Mouse (Mus musculus): ENCODE results near the gene Ywhae.
"Not testable (repeated sequence)": the region's sequence is repeated elsewhere in the genome, so short reads cannot be mapped to it uniquely, and the experiment has no call there.

Gene Ywhae

DNA sequence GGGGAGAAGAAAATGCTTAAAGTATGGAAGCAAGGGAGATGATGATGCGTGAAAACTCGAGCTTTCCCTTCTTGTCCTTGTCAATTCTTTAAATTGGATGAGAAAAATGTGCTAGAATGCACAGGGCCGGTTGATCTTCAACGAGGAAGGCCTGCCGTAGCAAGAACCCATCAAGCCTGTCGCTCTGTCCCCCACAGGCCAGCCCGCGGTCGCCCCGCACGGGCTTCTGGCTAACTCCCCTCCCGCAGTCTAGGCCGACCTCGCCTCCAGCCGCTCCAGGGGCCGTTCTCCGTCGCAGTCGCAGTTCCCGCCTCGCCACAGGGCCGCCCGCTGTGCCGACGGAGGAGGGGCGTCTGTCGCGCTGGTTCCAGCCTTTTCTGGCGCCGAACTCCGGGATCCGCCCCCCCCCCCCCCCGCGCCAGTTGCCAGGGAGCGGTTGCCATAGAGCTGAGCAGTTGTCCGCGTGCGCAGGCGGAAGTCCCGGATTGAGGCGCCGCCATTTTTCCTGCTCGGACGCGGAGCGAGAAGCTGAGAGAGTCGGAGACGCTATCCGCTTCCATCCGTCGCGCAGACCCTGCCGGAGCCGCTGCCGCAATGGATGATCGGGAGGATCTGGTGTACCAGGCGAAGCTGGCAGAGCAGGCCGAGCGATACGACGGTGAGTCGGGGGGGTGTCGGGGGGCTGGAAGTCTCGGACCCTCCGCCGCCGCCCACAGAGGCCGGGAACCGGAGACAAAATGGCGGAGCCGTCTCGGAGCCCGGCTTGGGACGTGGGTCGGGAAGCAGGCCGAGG lies at the start of gene Ywhae:
TSS of gene Ywhae (plus strand) at position 436 of the 793 bp plus-strand sequence.
- peak; percentile 93 to 96 for DNase-seq

DNA sequence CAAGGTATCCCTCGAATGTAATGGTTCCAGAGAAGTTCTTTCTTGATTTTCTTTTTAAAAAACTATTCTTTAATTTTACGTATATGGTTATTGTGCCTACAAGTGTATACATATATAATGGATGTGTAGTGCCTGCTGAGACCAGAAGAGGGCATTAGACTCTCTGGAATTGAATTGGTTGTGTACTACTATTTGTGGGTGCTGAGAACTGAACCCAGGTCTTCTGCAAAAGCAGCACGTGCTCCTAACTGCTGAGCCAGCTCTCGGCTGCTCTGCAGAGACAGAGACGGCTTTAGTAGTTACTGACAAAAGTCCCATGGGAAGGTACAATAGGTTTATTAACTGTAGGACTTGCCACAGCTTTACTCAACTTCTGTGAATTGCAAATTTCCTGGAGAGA lies 48.2 kb upstream of the Ywhae start:
- DNase-seq, result no peak

DNA sequence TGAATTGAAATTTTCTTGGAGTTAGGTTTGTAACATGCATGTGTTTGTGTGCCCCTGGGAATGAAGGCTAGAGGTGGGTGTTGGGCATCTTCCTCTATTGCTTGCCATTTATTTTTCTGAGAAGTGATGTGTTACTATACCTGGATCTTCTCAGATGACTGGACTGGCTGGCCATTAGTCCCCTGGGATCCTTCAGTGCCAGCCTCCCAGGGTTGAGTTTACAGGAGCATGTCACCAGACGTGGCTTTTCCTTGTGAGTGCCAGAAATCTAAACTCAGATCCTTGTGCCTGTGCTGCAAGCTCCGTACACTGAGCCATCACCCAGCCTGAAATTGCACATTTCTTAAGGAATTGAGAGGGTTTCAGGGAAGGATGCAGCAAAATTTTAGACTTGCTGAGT lies 47.7 kb upstream of the Ywhae start:
- no peak for DNase-seq

DNA sequence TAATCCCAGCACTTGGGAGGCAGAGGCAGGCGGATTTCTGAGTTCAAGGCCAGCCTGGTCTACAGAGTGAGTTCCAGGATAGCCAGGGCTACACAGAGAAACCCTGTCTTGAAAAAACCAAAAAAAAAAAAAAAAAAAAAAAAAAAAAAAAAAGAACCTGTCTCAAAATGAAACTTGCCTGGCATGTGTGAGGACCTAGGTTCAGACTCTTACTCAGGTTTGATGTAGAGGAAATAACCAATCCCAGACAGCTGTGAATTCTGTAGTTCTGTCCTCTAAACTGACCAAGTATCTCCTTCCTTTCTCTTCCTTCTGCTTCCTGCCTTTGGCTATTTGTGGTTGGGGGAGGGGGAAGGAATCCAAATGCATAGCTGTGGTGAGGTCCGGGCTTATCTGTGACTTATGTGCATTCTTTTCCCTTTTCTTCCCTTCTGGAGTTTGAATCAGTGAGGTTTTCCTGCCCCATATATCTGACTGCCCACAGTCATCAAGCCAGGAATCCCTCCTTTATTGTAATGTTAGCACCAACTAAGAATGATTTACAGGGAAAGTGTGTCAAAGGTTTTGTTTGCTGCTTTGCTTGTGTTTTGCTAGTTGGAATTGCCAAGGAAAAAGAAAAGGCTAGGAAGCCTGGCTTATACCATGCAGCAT lies 45.2 kb upstream of the Ywhae start:
- DNase-seq, result peak in 1 of 2 experiments; percentile 40

DNA sequence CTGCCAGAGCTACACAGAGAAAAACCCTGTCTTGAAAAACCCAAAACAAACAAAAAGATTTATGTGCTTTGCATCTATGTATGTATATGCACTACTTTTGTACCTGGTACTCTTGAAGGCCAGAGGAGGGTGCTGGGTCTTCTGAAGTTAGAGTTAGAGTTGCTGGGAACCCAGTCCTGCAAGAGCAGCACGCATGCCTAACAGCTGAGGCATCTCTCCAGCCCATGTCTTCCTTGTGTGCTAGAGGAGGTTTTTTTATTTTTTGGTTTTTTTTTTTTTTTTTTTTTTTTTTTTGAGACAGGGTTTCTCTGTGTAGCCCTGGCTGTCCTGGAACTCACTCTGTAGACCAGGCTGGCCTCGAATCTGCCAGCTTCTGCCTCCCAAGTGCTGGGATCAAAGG lies 44.5 kb upstream of the Ywhae start:
- peak in 1 of 2 experiments; percentile 25 for DNase-seq

DNA sequence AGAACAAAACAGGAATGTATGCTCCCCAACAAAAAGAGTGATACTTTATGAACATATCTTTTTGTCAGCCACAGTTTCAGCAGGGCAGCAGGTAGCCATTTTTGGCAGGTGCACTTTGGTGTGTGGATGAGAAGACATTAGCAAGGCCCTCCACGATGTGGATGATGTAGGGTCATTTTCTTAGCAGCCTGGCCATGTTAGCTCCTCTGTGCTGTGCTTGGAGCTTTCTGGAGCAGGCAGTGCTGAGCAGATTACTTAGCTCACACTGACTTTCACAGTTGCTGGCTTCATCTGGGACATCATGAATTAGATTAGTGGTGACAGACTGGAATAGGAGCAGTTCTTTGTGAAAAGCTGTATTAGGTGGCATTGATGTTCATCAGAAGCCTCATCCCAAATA lies 42.7 kb upstream of the Ywhae start:
- no peak for DNase-seq

DNA sequence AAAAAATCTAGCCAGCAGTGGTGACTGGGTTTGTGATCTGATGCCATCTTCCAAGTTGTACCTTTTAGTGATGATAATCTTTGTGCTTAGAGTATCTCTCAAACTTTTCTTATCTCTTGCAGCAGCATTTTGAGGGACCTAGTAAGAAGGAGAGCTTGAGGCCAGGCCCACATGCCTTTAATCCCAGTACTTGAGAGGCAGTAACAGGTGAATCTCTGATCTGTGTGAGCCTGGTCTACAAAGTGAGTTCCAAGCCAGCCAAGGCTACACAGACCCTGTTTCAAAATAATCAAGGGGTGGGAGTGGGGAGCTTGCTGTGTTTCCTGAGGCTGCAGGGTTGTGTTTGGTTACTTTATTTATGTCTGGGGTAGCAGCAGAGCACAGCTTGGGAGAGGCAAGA lies 41.6 kb upstream of the Ywhae start:
- DNase-seq, result no peak

DNA sequence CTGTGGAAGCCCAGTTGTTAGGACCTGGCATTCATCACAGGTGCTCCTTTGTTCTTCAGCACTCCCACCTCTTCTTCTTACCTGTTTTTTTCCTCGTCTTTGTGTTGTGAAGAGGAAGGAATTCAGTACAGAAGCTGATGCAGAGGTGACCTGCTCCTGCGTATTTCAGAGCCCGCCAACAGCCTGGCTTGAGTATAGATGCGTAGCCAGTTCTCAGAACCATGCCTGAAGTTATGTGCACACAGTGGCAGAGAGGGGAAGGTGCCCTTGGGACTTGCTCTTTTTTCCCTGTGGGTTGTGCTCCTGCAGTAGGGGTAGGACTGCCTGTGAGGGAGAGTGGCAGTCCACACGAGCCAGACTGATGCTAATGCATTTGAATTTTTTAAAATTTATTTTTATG lies 39.1 kb upstream of the Ywhae start:
- no peak for DNase-seq

DNA sequence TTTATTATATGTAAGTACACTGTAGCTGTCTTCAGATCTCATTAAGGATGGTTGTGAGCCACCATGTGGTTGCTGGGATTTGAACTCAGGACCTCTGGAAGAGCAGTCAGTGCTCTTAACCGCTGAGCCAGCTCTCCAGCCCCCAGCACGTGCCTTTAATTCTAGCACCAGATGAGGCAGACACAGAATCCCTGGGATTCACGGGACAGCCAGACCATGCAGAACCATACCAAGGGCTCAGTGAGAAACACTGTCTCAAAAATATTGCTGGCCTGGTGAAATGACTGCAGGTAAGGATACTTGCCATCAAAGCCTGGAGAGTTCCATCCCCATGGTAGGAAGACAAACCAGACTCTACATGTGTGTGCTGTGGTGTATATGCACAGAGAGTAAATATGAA lies 35.2 kb upstream of the Ywhae start:
- DNase-seq, result not testable (repeated sequence)

DNA sequence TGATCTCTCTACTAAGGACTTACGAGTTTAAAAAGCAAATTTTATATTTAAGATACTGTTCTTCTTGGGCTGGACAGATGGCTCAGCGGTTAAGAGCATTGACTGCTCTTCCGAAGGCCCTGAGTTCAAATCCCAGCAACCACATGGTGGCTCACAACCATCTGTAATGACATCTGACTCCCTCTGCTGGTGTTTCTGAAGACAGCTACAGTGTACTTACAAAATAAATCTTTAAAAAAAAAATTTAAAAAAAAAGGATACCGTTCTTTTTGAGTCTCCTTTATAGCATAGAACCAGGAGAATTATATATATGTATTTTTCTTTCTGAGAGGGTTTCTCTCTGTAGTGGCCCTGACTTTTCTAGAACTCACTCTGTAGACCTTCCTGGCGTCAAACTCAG lies 32.1 kb upstream of the Ywhae start:
- no peak for DNase-seq

DNA sequence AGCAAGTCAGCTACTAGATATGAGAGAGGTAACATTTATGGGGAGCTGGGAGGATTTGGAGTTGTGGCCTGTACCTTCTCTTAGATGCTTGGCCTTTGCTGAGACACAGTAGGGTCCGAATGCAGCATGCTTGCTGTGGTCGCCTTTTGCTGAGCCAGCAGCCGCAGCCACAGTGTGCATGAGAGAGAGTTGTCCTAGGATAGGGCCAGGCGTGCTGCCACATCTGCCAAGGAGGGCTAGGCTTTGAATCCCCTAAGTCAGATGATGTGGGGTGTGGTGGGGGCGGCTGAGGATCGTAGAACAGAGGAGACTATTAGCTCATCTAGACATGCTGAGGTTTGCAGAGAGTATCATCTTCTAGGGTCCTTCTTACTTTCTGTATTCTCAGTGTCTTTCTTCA lies 29.9 kb upstream of the Ywhae start:
- no peak for DNase-seq

DNA sequence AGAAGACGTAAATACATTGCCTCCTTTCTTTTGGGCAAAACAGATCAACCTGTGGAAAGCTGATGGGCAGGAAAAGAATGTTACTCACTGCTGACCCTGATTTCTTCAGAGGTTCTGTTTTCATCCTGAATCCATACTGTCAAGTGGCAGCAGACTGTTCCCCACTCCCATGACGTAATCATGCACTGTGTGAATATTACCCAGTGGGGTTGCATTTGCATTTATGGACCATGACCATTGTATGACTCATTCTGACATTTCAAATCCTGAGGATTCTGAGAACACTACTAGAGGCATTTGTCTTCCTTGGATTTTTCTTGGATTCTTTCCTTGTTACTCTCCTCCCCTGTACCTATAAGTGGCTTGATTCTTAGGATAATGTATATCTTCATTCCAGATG lies 28.9 kb upstream of the Ywhae start:
- DNase-seq, result no peak

DNA sequence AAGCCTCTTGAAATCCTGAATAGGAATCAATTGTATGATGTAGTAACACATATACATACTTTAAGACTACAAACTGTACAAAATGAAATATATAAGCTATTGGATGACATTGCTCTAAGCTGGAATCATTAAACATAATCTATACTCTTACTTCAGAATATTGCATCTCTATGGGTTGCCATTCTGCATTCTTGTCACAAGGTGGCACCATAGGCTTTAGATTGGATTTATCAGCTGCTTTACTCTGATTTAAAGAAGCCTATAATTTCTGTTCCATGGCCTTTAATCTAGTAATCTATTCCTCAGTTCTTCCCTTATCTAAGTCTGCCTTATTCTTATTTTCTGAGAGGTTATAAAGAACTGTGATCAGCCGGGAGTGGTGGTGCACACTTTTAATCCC lies 18.7 kb upstream of the Ywhae start:
- DNase-seq, result peak; percentile 26 to 35

DNA sequence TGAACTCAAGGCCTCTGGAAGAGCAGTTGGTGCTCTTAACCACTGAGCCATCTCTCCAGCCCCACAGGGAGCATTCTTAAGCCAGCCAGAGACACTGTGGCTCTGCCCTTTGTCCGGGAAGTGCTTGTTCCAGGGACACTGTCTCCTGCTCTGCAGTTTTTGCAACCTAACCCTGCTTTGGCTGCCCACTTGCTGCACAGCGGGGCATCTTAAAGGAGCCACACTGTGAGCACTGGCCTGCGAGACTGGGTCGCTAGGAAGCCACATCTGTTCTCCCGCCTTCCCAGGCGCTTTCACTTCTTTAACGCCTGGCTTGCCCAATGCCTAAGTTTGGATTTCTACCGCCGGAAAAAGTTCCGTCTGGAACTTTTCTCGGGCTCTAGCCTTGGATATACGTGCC lies 17.1 kb upstream of the Ywhae start:
- DNase-seq, result no peak

DNA sequence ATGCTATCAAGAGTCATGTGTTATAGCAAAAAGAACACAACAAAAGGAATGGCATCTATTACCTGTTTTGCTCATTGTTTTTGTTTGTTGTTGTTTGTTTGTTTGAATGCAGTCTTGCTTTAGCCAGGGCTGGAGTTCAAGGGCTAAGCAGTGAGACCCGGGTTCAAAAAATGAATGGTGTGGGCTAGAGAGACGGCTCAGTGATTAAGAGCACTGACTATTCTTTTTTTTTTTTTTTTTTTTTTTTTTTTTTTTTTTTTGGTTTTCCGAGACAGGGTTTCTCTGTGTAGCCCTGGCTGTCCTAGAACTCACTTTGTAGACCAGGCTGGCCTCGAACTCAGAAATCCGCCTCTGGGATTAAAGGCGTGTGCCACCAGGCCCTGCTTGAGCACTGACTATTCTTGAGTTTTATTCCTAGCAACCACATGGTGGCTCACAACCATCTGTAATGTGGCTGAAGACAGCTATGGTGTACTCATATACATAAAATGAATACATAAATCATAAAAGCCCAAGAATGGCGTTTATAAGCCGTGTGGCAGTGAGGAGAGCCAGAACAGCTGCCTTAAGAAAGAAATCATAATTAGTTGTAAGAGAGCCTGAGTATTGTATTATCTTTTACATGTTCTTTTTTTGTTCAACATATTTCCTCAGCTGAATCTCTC lies 15.9 kb upstream of the Ywhae start:
- no peak for DNase-seq

DNA sequence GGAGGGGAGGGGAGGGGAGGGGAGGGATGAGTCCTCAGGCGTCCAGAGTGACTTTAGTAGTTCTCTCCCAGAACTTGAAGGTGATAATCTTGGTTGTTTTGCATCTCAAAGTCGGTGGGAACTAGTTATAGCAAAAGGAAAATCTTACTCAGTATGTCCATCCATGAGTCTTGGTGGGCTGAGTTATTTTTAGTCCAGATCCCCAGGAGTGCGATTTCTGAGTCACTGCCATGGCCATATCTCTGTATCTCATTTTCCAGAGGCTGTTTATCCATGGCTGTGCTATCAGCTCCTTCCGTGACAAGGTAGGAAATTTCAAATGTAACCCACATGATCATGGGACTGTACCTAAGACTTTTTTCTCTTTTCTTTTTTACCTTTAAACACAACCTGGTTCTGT lies 10.3 kb upstream of the Ywhae start:
- DNase-seq, result no peak

DNA sequence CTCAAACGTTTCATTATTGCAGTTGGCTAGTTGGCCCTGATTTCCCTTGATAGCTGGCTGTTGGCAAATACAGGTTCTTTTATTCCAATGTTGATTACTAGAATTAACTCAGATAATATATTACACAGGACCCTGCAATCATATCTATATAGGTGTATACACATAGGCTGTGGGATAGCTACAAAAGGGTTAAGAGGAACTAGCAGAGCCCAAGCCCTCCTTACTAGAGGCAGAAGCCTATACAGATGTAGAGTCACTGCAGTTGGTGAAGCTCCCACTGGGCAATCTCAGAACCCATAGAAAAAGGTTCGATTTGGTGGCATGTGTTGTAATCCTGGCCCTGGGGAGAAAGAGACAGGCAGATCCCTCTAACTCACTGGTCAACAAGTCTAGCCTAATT lies 5.5 kb upstream of the Ywhae start:
- DNase-seq, result no peak

DNA sequence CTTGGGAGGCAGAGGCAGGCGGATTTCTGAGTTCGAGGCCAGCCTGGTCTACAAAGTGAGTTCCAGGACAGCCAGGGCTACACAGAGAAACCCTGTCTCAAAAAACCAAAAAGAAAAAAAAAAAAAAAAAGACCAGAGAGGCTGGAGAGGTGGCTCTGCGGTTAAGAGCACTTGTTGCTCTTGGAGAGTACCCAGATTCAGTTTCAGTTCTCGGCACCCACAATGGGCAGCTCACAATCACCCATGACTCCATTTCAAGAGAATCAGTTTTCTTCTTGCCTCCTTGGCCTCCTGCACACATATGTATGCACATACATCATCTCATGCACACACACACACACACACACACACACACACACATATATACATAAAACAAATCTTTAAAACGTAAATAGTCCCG lies 5.0 kb upstream of the Ywhae start:
- DNase-seq, result not testable (repeated sequence)

DNA sequence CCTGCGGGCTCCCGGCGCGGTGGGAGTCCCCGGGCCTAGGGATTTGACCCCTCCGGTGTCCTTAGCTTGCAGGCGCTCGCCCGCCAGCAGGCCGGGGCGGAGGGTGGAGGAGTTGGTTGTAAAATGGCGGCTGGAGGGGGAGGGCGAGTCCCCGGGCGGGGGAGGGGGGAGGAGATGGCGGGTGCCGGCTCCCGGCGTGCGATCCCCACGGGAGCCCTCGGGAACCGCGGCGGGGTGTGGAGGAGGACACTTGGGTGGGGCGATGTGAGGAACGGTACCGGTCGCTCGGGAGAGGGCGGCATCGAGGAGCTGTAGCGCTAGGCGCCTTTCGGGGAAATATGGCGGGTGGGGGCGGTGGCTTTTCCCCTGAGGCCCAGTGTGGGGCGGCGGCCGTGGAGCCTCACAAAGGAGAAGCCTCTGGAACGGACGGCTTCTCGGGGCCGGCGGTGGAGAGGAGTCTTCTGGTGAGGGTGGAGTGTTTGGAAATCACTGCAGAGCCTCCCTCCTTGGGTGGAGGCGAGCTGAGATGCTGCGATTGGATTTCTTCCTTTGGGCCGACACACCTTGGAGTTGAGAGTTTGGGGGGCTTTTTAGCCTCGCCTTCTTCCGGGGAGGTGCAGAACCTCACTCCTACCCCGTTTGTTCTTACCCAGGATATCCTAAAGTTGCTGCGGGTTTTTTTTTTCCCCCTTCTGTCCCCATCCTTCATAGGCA lies 715 bp downstream of the Ywhae start:
- DNase-seq, result peak; percentile 80 to 88

DNA sequence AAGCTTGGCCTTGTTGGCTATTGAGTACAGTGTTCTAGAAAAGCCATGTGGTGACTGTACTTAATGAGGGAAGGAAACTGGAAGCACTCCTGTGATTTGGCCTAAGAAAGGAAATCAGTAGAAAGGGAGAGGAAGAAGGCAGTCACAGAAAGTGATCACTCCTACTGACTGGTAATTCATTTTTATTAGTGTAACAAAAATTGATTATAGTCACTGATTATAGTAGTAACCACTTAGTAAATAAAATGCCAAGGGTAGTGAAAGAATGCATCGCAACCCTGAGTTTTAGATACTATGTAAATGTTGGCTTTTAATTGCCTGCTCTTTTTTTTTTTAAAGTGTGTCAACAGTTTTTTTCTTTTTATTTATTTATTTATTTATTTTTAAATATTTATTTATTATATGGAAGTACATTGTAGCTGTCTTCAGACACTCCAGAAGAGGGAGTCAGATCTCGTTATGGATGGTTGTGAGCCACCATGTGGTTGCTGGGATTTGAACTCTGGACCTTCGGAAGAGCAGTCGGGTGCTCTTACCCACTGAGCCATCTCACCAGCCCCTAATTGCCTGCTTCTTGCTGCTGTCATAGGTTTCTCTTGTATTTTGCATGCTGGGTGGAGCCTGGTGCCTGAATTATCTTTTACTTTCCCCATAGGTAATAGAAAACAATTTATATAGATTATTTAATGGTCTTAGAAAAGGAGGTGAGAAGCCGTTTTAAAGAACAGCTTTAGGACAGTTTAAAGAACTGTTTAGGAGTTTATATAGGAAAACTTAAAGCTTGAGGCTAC lies 3.0 kb downstream of the Ywhae start:
- no peak for DNase-seq

DNA sequence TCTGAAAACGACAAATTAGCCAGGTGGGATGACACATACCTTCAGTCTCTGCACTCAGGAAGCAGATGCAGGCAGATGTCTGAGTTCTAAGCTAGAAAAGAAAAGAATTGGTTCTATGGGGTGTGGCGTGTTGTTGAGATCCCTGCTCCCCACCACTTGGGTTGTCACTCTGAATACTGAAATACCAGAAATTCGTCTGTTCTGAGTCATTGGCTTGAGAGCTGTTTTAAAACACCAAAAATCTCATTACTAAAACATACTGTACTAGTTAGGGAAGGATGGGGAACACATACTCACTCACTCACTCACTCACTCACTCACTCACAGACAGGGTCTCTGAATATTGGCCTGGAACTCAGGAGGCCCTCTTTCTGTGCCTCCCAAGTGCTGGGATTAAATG lies 4.3 kb downstream of the Ywhae start:
- no peak for DNase-seq

DNA sequence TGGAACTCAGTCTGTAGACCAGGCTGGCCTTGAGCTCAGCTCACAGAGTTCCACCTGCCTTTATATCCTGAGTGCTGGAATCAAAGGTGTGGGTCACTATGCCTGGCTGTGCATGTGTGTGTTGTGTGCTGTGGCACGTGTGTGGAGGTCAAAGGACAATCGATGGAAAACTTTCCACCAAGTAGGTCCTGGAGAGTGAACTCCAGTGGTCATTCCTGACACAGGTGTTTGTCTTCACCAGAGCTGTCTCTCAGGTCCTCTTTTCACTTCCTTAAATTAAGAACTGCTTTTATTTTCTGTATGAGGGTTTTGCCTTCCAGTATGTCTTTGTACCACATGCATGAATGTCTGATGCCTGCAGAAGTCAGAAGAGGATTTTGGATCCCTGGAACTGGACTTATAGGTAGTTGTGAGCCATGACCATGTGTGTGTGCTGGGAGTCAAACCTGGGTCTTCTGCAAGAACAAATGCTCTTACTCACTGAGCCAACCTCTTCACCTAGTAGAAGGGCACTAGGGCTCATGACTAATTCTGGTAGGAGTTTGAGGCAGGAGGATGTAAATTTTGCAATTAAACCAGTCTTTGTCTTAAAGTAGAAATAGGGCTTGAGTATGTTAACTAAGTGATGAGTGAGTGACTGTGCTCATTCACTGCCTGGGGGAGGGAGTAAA lies 5.3 kb downstream of the Ywhae start:
- no peak for DNase-seq
